Mouse (Mus musculus) embryonic fibroblast, embryonic 13.5 days (primary cell): ENCODE data around the gene Map3k20. TPM values are rescaled to one million over a fixed set of nuclear protein-coding genes. Genes with fewer than 3 reads are reported as not detected.
A peak's percentile ranks its signal among the peaks of the same experiment; 100 is the strongest.

ENCODE experiments used
- H3K27ac ChIP-seq: 2 replicates; pipeline ENCODE4 v1.5.1; 2012; ENCODE audit warnings: low read length, control low read depth, inconsistent platforms; ENCODE audit not compliant: insufficient read depth
- H3K4me1 ChIP-seq: 2 replicates; pipeline ENCODE4 v1.6.1; 2011; ENCODE audit warnings: low read length; ENCODE audit not compliant: control insufficient read depth, insufficient read depth
- H3K4me3 ChIP-seq: 2 replicates; pipeline ENCODE4 v1.5.1; 2011; ENCODE audit warnings: mild to moderate bottlenecking, control low read depth, low read length; ENCODE audit not compliant: insufficient read depth
- CTCF ChIP-seq: IDR thresholded peaks from 2 replicates; pipeline ENCODE4 v1.5.1; 2011; ENCODE audit warnings: mild to moderate bottlenecking, control low read depth, low read length, moderate library complexity, borderline replicate concordance; ENCODE audit not compliant: insufficient read depth
- POLR2A ChIP-seq: IDR thresholded peaks from 2 replicates; pipeline ENCODE4 v1.6.1; 2011; ENCODE audit warnings: low read depth, mild to moderate bottlenecking, control low read depth, low read length, moderate library complexity
- polyA plus RNA-seq: library from polyadenylated mRNA; stranded (reverse); fragments of >200 nt; gene quantifications from 2 replicates; pipeline ENCODE4 v1.2.4, GENCODE M21; 2011; ENCODE audit warnings: low read depth; ENCODE audit not compliant: missing spikeins, insufficient read length

Map3k20 gene
- polyA plus RNA-seq, 1 experiment, result 103 TPM

GRCm38 (mm10) chr2:72332067-72332466, 46.6 kb downstream of the Map3k20 start:
- Histone ChIP-seq H3K4me3 (no peak overlapping the region), H3K4me1 (peaks cover 3% of the 10 kb centered on the region; the same call in 1 of the 2 replicates), H3K27ac (no peak overlapping the region)
- TF ChIP-seq POLR2A, result no peak
- no peak for TF ChIP-seq CTCF

- H3K27ac ChIP-seq, result no peak overlapping the region
- no peak overlapping the region for H3K4me3 ChIP-seq
- TF ChIP-seq POLR2A, result no peak
- TF ChIP-seq CTCF, result no peak
- no peaks in the 10 kb centered on the region for H3K4me1 ChIP-seq
These were observed 47.8 kb downstream of the Map3k20 start for GRCm38 (mm10) chr2:72333210-72333609.

GRCm38 (mm10) chr2:72336840-72337239, 51.4 kb downstream of the Map3k20 start:
- Histone ChIP-seq H3K4me1 (no peaks in the 10 kb centered on the region), H3K27ac (no peak overlapping the region), H3K4me3 (no peak overlapping the region)
- TF ChIP-seq CTCF (no peak), POLR2A (no peak)

GRCm38 (mm10) chr2:72345281-72345680, 59.8 kb downstream of the Map3k20 start:
- Histone ChIP-seq H3K4me3 (no peak overlapping the region), H3K27ac (no peak overlapping the region), H3K4me1 (no peaks in the 10 kb centered on the region)
- no peak for TF ChIP-seq CTCF

- TF ChIP-seq CTCF (no peak), POLR2A (no peak)
- Histone ChIP-seq H3K4me1 (peaks cover 11% of the 10 kb centered on the region), H3K27ac (peak overlapping the region; percentile 96), H3K4me3 (no peak overlapping the region)
These were observed 65.9 kb downstream of the Map3k20 start for GRCm38 (mm10) chr2:72351329-72351728.

GRCm38 (mm10) chr2:72351776-72352175, 66.3 kb downstream of the Map3k20 start:
- Histone ChIP-seq H3K4me1 (peaks cover 11% of the 10 kb centered on the region), H3K4me3 (no peak overlapping the region), H3K27ac (peak overlapping the region; percentile 96)
- TF ChIP-seq POLR2A (no peak), CTCF (no peak)

GRCm38 (mm10) chr2:72352756-72353155, 67.3 kb downstream of the Map3k20 start:
- peaks cover 11% of the 10 kb centered on the region for H3K4me1 ChIP-seq
- H3K27ac ChIP-seq, result peak overlapping the region; percentile 96
- no peak overlapping the region for H3K4me3 ChIP-seq
- TF ChIP-seq CTCF, result no peak
- TF ChIP-seq POLR2A, result no peak

- Histone ChIP-seq H3K4me1 (peaks cover 9% of the 10 kb centered on the region), H3K4me3 (no peak overlapping the region), H3K27ac (no peak overlapping the region)
- TF ChIP-seq CTCF (no peak), POLR2A (no peak)
These were observed 71.0 kb downstream of the Map3k20 start for GRCm38 (mm10) chr2:72356471-72356870.

GRCm38 (mm10) chr2:72361572-72361971, 76.1 kb downstream of the Map3k20 start:
- TF ChIP-seq POLR2A, result no peak
- TF ChIP-seq CTCF, result no peak
- Histone ChIP-seq H3K4me1 (no peaks in the 10 kb centered on the region), H3K4me3 (no peak overlapping the region), H3K27ac (no peak overlapping the region)

- TF ChIP-seq CTCF (no peak), POLR2A (no peak)
These were observed 78.0 kb downstream of the Map3k20 start for GRCm38 (mm10) chr2:72363449-72363848.

GRCm38 (mm10) chr2:72365930-72366329, 80.5 kb downstream of the Map3k20 start:
- Histone ChIP-seq H3K4me1 (no peaks in the 10 kb centered on the region), H3K4me3 (no peak overlapping the region), H3K27ac (peak overlapping the region; percentile 79)
- TF ChIP-seq POLR2A, result no peak
- TF ChIP-seq CTCF, result no peak

More at GRCm38 (mm10) chr2:72363449-72363848, 78.0 kb downstream of the Map3k20 start:
- Histone ChIP-seq H3K27ac (no peak overlapping the region), H3K4me1 (no peaks in the 10 kb centered on the region), H3K4me3 (no peak overlapping the region)
